Mouse (Mus musculus) brain, embryonic 14.5 days (tissue): ENCODE measurements around the gene Gpr132.

Source experiments
- CTCF ChIP-seq: fragments of 200-500 bp; IDR thresholded peaks from 2 replicates; pipeline ENCODE4 v1.5.1; 2012; ENCODE audit warnings: inconsistent platforms, mild to moderate bottlenecking, moderate library complexity, borderline replicate concordance; ENCODE audit not compliant: insufficient read depth, insufficient read length; ENCODE audit errors: extremely low read depth
- POLR2A ChIP-seq: fragments of 200-500 bp; IDR thresholded peaks from 2 replicates; pipeline ENCODE4 v1.6.1; 2012; ENCODE audit warnings: mild to moderate bottlenecking, inconsistent platforms, borderline replicate concordance; ENCODE audit not compliant: poor library complexity, insufficient read depth, insufficient read length, severe bottlenecking; ENCODE audit errors: extremely low read depth

DNA sequence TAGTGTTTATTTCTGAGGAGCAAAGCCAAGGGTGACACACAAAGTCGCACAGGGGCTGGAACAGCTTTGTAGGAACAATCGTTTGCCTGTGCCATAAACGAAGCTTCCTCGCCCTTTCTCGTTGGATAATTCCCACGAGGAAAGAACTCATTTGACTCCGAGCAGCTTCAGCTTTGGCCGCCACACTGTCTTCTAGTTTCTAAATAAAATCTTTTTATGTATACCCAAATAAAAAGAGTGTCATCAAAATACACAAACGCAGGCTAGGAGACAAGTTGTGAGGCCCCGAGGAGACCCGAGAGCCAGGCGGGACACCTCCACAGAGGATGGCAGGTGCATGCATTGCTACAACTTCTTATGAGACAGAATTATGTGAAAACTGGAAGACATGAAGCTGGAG is 30.3 kb upstream of the Gpr132 start:
- TF ChIP-seq CTCF (no peak), POLR2A (no peak)
